Mouse (Mus musculus) cerebellum, adult 18-20 months (tissue): ENCODE measurements around the gene Atxn7l1.
A peak's percentile ranks its signal among the peaks of the same experiment; 100 is the strongest.

ENCODE experiments used
- DNase-seq, 2 experiments: peaks; one replicate each; pipeline ENCODE4 v3.0.0; 2021

Gene Atxn7l1

DNA sequence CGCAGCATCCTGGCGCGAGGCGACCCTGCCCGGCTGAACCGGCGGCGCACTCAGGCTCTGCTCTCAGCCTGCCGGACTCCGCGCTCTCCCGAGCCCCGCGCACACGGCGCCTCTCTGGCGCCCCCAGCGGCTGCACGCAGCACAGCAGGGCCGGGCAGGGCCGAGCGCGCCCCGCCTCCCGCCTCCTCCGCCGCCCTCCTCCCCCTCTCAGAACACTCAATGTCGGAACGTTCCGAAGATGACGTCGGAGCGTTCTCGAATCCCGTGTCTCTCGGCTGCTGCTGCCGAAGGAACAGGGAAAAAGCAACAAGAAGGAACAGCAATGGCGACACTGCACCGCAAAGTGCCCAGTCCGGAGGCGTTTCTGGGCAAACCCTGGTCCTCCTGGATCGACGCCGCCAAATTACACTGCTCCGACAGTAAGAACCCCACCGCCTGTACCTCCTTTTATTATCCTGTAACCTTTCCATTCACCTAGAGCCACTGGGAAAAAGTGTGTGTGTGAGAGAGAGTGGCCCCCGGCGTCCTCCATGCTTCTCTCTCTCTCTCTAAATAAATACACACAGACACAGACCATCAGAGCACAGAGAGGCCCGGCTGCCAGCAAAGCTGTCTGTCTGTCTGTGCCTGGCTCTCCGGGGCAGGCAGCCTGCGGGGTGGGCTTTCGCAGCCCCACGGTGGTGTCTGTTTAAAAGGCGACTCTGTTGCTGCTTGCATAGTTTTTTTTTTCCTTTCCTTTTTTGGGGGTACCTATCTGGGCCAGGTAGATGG lies at the start of gene Atxn7l1:
TSS of gene Atxn7l1 (plus strand) at position 197 of the 771 bp plus-strand sequence.
- DNase-seq, result peak; percentile 94 to 96

DNA sequence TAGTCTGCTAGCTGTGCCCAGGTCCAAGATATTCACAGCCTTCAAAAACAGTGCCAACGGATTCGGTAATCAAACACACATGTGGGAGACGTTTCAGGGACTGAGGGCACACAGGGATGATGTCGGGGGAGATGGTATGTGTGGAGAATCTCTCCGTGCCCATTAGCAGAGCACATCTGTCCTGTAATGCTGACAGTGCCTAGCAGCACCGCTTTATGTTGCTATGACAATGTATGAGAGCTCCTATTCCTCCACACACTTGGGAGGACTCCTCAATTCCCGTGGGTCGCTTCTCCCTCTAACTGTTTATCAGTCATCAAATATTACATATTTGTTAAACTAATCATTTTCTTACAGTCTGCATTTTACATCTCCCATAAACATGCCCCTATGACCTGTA lies 45.9 kb upstream of the Atxn7l1 start:
- DNase-seq, result no peak

DNA sequence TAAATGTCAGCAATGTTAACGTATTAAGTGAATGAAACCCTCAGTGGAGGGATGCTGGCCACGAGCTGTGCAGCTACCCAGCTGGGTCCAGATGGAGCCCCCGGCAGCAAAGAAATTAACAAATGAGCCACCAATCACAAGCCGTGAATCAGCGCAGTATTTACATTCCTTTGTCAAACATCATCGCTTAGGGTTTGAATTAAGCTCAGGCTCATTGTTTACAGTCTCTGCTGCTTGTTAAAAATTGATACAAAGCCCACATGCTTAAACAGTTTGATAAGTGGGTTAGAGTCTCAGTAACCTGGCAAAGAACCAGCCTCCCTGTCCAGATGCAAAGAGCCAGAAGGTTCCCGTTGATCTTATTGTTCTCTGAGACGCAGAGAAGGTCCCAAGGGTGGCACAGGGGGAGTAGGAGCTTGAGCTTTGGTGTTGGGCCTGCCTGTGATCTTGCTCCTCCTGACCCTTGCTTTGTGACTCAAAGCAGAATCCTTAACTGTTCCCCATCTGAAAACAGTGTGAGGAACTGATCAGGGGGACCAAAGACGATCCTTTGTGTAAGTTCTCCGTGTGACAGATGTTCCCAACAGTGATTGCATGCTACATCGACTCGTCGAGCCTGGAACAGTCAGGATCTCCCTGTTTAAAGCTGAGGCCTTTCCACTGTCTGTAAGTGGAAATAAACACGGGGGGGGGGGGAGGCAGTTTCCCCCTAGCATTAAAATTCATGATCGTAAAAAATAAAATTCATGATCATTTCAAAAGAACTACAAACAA lies 45.0 kb upstream of the Atxn7l1 start:
- DNase-seq, result no peak

DNA sequence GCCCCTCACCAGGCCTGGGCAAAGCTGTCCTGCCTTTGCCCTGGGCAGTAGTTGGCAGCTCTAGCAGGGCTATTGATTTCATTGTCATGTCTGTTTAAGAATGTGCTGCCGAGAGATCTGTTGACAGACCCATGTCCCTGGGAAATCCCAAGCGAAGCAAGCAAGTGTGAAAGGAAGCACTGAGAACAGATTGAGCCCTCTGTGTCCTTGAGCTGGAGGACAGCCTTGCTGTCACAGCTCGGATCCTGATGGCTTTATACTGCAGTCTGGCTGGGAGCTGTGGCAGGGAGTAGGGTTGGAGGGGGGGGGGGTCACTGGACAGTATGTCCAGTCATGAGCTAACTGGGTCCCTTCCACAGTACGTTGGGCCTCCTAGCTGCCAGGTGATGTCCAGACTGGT lies 41.8 kb upstream of the Atxn7l1 start:
- DNase-seq, result no peak

DNA sequence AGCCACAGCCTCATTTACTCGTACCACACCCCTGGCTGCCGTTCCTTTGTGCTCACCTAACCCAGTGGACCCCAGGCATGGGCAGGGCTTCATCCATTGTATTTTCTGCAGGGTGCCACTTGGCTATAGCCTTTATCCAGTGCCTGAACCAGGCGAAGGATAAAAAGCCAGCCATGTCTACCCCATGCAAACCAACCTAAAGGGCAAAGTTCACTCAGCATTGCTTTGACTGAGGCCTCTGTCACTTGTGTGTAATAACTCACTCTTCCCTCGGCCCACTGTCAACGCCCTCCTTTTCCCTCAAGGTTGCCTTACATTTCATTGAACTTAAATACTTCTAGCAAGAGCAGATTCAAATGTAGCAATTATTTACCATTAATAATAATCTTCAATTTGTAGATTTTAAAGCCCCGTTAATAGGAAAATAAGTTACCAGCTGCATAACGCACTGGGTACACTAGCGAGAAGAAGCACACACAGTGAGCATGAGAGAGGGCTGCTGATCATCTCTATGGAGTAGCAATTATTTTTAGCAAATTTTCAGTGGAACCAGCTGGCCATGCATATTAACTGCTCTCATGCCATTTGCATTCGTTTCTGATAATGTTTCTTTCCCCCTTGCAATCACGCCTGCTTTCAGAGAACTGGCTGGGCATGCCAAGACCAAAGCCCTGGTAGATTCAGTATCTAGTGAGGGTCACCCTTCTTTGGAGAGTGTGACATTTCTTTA lies 40.9 kb upstream of the Atxn7l1 start:
- no peak for DNase-seq

DNA sequence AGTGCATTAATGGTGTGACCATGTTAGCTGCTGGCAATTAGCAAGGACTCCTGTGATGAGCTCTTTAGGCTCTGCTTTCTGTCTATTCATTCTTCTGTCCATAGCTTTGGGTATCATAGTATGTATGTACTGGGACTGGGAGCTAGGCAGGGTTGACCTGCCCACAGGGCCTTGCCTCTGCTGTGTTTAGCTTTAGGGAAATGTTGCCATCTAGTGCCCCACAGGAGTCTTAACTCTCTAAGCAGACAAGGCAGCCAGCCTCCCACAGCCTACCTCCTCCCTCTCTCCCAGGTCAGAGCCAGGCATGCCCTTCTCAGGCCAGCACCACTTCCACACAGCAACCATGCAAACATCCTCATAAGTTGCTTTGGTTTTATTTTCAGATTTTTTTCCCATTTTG lies 38.0 kb upstream of the Atxn7l1 start:
- peak in 1 of 2 experiments; percentile 13 for DNase-seq

DNA sequence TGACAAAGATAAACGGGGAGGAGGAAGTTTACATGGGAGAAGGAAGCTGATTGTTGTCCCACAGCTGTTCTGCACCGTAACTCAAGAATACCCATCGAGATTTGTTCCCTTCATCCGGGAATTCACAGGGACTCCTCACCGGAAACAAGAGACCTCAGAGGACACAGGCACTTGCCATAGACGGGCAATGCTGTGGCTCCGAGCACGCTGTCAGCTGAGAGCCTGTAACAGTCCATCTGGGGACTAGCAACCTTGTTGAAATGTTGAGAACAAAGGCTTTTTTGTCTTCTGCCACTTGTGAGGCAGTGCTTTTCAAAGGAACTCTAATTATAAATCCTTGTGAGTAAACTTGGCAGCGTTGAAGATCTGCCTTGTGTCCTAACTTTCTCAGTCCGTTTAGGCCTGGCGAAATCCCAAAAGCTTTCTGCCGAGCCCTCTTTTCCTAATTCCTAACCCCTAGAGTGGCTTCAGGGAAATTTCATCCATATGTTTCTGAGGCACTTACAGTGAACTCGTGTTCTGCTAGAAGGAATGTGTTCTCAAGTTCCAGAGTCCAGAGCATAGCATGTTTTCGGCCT lies 36.5 kb upstream of the Atxn7l1 start:
- peak in 1 of 2 experiments; percentile 11 for DNase-seq

DNA sequence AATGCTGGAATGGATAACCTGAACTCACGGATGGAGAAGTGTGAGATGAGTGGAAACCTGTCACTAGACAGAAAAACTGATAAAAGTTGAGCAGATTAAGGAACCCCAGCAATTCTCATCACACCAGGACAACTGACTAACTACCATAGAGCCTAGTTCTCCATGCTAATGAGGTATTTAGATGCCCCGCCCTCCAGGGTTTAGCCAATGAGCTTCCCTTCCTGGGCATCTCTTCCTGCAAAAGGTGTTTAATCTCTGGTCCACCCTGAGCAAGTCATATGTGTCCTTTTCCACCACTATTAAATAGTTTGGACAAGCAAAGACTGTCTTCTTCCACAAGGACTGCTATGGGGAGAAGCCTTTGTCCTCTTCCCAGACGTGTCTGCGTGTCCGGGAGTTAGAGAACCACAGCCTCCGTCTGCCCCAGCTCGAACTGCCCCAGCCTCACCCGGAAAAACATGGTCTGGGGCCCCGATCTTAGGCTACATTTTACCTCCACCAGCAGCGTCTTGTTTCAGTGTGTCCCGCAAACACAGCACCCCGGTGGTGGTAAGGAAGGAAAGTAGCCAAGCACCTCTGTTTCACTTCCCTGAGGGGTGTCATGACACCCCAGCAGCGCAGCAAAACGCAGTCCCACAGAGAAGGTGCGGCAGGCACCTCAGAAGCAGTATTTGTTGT lies 28.7 kb upstream of the Atxn7l1 start:
- no peak for DNase-seq

DNA sequence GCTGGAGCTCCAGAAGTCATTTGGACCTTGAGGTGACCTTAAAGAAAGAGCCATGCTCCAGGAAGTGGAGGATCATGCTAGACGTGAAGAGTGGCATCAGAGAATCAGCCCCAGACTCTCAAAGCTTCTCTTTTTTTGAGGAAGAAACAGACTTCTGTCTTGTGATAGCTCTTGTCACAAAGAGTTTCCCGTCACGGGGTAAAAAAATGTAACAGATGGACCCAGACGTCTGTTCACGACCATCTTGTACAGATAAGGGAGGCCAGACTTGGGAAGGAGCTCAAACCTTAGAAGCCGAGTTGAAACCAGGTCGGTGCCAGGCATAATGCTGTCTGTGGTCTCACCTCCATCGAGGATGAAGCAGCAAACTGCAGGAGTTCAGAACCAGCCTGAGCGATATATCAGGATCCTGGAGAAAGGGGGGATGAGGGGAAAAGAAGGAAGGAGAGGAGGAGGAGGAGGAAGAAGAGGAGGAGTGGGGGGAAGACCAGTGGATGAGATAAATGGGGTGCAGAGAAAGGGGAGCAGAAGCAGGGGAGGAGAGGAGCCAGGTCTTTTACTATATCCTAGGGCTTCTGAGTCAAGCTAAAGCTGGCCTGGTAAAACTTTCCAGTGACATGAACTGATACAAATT lies 21.8 kb upstream of the Atxn7l1 start:
- no peak for DNase-seq

DNA sequence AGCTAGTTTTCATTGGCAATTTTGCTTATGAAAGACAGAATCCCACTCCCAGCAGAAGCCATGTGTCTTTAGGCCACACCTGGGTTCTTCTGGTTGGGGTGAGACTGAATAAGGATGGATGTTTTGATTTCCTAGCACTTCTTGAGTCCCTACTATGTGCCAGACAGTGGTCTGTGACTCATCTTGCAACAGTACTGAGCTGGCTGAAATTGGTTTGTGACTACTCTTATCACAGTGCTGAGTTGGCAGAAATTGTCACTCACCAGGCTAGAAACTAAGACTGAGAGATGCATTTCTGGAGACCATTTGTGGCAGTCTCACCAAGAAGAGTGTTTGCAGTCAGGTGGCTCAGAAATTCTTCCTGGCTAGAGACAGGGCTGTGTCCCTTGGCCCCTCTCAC lies 21.2 kb upstream of the Atxn7l1 start:
- no peak for DNase-seq

DNA sequence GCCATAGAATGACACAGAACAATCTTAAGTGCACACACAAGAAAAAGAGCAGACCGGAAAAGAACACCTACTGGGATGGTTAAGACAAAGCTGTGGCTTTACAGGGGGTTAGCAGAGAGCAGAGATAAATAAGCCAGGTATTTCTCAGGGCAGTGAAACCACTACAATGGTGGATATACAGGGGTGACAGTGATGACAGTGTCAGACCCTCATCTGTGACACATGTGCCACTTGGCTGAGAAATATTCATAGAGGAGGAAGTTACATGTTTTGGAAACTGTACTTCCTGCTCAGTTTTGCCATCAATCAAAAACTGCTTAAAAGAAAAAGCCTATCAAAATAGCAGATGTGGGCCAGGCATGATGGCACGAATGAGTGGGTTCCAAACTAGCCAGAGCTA lies 19.4 kb upstream of the Atxn7l1 start:
- DNase-seq, result no peak

DNA sequence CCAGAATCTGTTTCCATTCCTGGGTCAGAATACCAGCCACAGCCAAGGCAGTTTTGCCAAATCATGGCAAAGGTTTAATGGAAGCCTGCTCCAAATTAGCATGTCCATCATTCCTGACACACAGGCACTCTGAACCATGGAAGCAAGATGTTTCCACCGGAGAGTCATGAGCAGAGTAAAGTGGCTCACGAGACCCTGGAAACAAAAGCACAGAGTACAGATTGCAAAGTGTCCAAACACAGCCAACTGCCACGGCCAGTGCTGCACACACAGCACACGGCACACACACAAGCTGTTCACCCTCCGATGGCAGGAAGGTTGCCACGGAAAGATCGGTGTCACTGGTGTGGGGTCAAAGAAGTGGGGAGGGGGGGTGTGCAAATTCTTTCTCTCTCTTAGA lies 18.8 kb upstream of the Atxn7l1 start:
- no peak for DNase-seq

DNA sequence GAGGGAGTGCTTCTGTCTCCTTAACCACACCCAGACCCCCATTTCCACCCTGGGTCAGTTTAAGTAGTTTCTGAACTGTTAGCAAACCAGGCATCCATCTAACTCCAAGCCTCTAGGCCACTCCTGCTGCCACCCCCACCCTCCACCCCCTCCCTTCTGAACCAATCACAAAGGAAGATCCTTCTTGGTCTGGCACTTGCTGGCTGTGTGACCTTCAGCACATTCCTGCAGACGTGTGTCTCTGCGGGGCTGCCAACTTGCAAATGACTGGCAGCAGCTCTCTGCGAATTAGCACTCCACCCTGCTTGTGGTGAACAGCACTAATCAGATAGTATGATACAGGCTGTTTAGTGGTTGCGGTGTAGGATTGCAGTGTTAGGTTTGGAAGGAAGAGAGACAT lies 18.1 kb upstream of the Atxn7l1 start:
- no peak for DNase-seq

DNA sequence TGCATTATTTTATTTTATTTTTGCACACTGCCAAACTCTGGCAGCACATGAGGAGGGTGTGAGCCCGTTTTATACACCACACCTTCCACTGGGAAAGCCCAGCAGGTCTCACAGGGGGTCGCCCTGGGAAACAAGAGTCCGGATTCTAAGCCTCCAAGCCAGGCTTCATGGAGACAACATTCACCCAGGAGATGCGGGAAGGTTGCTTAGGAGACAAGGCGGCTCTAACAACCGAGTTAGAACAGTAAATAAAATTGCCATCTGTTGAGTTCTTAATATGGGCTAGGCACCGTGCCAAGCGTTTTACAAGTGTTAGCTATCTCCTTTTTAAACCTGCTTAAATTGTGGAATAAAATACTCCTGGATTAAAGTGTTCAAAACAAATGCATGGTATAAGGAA lies 17.1 kb upstream of the Atxn7l1 start:
- DNase-seq, result no peak

DNA sequence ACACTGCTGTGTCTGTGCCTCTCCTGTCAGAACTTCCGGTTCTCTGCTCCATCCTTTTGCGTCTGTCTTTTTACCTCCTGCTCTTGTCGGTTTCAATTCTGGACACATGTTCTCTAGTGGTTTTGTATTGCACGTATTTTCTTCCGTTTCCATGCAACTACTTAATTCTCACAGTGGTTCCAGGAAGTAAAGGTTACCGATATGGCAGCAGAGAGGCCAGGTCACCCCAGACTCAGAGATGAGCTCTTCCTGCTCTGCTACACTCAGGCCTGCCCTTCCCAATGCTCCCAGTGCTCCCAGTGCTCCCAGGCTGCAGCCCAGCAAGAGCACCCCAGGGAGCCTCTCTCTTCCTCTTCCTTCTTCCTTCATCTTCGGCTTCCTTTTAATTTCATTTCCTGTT lies 15.7 kb upstream of the Atxn7l1 start:
- no peak for DNase-seq

DNA sequence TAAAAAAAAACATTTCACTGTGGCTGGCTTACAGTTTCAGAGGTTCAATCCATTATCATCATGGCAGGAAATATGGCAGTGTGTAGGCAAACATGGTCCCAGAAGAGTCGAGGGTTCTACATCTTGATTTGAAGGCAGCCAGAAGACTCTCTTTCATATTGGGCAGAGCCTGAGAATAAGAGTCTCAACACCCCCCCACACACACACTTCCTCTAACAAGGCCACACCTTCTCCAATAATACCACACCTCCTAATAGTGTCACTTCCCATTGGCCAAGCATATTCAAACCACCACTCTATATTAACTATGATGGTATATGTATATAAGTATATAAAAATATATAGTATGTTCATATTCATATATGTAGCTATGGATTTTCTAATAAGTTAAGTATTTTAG lies 9.6 kb upstream of the Atxn7l1 start:
- DNase-seq, result no peak

DNA sequence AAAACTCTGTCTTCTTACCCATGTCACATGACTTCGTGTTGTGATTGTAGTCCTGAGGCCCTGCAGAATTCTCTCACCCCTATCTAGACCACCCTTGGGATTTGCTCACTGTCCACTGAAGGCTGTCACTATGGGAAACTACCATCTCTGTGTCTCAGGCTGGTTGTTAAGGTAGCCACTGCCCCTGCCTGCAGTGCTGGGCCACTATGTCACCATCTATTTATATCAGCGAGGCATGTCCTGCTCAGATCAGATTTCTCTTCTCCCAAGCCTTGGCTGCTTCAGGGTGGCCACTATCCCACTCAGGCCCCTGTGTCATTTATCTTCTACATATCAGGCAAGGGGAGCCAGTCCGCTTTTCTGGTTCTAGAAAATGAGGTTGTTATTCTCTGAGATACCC lies 8.4 kb upstream of the Atxn7l1 start:
- no peak for DNase-seq

DNA sequence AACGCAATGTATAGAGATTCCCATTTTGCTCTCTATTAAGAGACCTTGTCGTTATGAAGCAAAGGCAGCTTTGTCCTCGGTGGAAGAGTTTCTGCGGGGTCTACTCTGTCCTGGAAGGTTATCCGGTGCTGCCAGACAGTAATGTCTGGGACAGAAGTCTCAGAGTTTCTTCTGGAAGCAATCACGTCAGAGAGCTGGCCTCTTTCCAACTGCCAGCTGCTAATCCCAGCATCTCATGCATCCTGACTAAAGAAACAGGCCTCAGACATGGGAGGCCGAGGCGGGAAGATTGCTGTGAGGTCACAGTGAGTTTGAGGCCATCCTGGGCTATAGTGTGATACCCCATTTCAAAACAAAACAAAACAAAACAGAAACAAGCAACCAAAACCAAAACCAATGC lies 3.0 kb upstream of the Atxn7l1 start:
- DNase-seq, result no peak

DNA sequence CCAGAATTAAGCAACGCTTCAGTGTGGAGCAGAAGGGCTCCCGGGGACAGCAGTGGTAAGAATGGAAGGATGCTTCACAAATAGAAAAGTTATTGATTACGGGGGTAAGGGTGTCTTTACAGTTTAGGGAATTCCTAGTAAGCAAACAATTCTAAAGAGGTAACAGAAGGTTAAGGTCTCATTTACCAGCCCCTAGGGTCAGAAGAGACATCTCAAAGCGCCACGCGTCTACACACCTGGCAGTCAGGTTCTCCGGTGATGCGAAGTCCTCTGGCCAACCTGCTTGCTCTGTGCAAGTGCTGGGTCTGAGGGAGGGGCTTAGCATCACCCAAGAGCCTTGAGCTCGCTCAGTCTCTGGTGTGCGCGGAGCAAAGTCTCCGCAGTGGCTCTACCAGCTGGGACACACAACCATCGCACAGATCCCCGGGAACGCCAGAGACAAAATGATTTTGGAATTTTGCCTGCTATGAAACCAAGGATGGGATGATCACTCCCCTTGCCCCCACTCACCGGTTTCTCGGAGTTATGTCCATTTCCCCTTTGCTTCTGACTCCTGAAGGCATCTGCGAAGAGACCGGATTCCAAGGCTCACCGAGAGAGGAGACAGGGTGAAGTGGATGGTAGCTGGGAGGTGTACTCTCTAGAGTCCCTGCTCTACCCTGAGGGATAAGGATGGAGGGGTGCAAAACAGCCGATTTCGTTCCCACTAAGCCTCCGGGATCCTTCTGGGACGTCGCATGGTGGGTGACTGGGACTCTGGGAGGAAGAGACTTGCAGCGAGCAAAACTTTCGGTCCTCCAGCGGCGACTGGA lies 665 bp upstream of the Atxn7l1 start:
- peak in 1 of 2 experiments; percentile 30 for DNase-seq

DNA sequence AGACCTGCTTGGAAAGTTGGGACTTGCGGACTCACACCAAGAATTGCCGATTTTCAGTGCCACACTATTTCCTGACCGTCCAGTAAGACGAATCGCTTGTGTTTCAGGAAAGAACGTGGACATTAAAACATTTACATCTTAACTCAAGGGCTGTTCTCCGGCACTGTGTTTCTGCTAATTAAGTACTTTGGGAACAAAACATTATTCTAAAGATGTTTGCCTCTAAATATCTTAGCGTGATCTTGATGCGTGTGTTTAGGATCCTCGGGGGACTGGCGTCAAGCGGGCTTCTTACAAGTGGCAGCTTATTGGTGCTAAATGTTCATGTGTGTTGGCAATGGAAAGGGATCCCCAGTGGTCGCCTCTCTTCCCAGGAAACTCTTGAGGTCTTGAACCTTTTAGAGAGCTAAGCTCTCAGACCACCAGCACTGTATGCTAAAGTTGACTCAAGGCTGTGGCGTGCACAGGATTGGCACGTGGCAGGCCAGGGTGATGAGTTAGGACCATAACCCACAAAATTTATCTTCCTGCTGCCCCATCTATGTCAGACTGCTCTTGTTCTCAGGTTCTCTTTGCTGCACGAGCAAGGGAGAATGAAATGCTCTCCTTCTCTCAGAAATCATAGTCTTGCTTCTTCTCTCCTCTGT lies 2.2 kb downstream of the Atxn7l1 start:
- no peak for DNase-seq

DNA sequence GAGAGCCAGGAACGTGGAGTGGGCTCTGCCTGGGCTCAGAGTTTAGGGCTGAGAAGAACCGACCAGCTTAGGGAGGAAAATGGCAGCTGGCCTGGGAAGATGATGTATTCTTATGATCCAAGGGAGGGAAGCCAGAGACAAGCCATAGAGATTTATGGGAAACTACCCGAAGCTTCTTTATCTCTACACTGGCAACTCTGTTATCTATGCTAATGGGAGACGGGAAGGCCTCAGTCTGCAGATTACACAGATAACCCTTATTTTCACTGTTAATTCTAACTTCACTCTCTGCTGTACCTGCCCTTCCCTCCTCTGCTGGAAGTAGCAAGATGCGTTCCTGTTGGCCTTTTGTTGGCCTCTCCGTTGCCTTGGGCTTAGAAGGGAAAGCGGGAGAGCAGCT lies 5.6 kb downstream of the Atxn7l1 start:
- no peak for DNase-seq
